19 mouse cellular contexts compared by ENCODE assay signal in the genomic region with DNA sequence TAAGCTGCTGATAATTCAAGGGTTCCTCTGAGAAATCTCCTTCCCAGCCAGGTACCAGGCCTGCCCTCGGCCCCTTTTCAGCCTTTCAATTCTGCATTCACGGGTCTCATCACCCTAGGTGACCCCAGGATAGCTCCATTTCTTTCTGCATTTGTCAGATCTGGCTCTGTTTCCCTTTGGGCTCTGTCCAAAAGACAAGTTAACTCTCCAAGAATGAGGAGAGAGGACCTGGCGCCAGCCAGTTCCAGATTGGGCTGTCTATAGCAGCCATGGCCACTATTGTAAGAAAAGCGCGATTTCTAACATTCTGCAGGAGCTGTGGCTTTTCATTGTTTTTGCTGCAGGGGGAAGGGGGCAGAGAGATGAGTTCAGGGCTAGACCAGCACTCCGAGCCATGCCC.
DNase-seq lines count a peak whose midpoint lies in the region; TF ChIP-seq lines count a peak whose summit lies in the region.
"Had no signal": no experiment of that assay in that cellular context is flagged by ENCODE, and none has a peak within 500 bp of the region (broad histone marks: within the 10 kb centered on the region; RNA-seq: fewer than 3 reads in every experiment).

No protein-coding gene starts in this region.

- H3K4me3 ChIP-seq in lung, adult 2 months (replicated peaks; ENCODE audit: extremely low read depth, low read depth, low read length): no peak overlapping the region
- no peak overlapping the region for H3K4me3 ChIP-seq in layer of hippocampus, adult 2 months
- H3K4me3 ChIP-seq: erythroblast, embryonic 14.5 days; hindbrain, embryonic 13.5 days; intestine, embryonic 15.5 days; left cerebral cortex, adult 2 months; limb, embryonic 10.5 days; midbrain, embryonic 12.5 days; stomach, embryonic 15.5 days had no signal

- no peak for TF ChIP-seq POLR2A in lung, adult 2 months (IDR thresholded peaks at IDR 0.05; ENCODE audit: borderline replicate concordance, extremely low read depth, low read depth, low read length)
- no peak for TF ChIP-seq POLR2A in brain, embryonic 14.5 days (IDR thresholded peaks at IDR 0.05; ENCODE audit: borderline replicate concordance, extremely low read depth, insufficient read depth, insufficient read length, poor library complexity, severe bottlenecking)

- peak; percentile 71 to 75 for DNase-seq in cerebellum, postnatal 10 days
- DNase-seq in cerebellum, adult 11-12 months: no peak
- DNase-seq in gastrocnemius, postnatal 10 days: peak; percentile 41
- no peak for DNase-seq in gastrocnemius, adult 8-10 months (ENCODE audit: low spot score in 2 of 2)
- DNase-seq in lung, postnatal 14 days: peak; percentile 16
- DNase-seq in lung, adult 2 months: no peak
- peak; percentile 62 for DNase-seq in brain, embryonic 14.5 days (ENCODE audit: low read depth)
- DNase-seq in layer of hippocampus, adult 2 months (ENCODE audit: low spot score in 2 of 2): no peak
- DNase-seq: cerebellum, postnatal 36 days; heart, adult 18-20 months; kidney, postnatal 10 days; spleen, adult 18-20 months had no signal

- no peak for TF ChIP-seq CTCF in lung, adult 2 months (IDR thresholded peaks at IDR 0.05; ENCODE audit: insufficient read depth, low read length)
- no peak for TF ChIP-seq CTCF in brain, embryonic 14.5 days (IDR thresholded peaks at IDR 0.05; ENCODE audit: borderline replicate concordance, extremely low read depth, insufficient read depth, insufficient read length)
- TF ChIP-seq CTCF in layer of hippocampus, adult 2 months (conservative IDR thresholded peaks at IDR 0.05): no peak

- no peak overlapping the region for H3K27ac ChIP-seq in layer of hippocampus, adult 2 months
- H3K27ac ChIP-seq: hindbrain, embryonic 13.5 days; intestine, embryonic 15.5 days; left cerebral cortex, adult 2 months; limb, embryonic 10.5 days; midbrain, embryonic 12.5 days; stomach, embryonic 15.5 days had no signal

- 56% methylated on average over 6 of the region's 6 CpGs for WGBS in lung, adult 2 months

- no peaks in the 10 kb centered on the region for H3K4me1 ChIP-seq in lung, adult 2 months (ENCODE audit: control insufficient read depth, insufficient read depth, low read length)

Comparison
In these comparisons a context has a peak if more than half of its experiments do, and no peak if none do; other contexts are left out.
1. DNase-seq: peak in cerebellum, postnatal 10 days (2 of 2), gastrocnemius, postnatal 10 days (single experiment), lung, postnatal 14 days (single experiment) and brain, embryonic 14.5 days (single experiment); none in cerebellum, adult 11-12 months (single experiment), gastrocnemius, adult 8-10 months (0 of 2), lung, adult 2 months (single experiment) and layer of hippocampus, adult 2 months (0 of 2).